20 mouse cellular contexts compared by ENCODE assay signal in genomic region chr11:80181021-80181749, GRCm38 (mm10). TPM values are rescaled to one million over a fixed set of nuclear protein-coding genes. Genes with fewer than 3 reads are reported as not detected.
DNase-seq lines count a peak whose midpoint lies in the region; ATAC-seq and TF ChIP-seq lines count a peak whose summit lies in the region.
"Had no signal": no experiment of that assay in that cellular context is flagged by ENCODE, and none has a peak within 500 bp of the region (broad histone marks: within the 10 kb centered on the region; RNA-seq: fewer than 3 reads in every experiment).

No protein-coding gene starts in this region.

- H3K4me3 ChIP-seq in intestine, postnatal 0 days (ENCODE audit: low read depth, low read length), result no peak overlapping the region
- H3K4me3 ChIP-seq in intestine, embryonic 16.5 days (ENCODE audit: low read length), result no peak overlapping the region
- no peak overlapping the region for H3K4me3 ChIP-seq in testis, adult 2 months (ENCODE audit: control insufficient read depth, low read depth, low read length)
- H3K4me3 ChIP-seq in MEL (ENCODE audit: control insufficient read depth in 1 of 2, insufficient read depth in 1 of 2, low read depth in 2 of 2, low read length in 2 of 2), result no peak overlapping the region
- H3K4me3 ChIP-seq: embryonic facial prominence, embryonic 12.5 days; lung, embryonic 15.5 days had no signal

- no peak for DNase-seq in testis, postnatal 14 days (ENCODE audit: low spot score)
- DNase-seq in MEL (ENCODE audit: low read depth, low spot score), result peak; percentile 70
- DNase-seq in embryo, embryonic 9.5 days (ENCODE audit: extremely low spot score), result no peak
- DNase-seq: adrenal gland, adult 2 months; cerebellum, adult 11 months; cerebellum, postnatal 36 days; forebrain, postnatal 0 days; kidney, adult 11 months; kidney, postnatal 36 days; midbrain, embryonic 14.5 days; retina, postnatal 1 day; right cerebral cortex, postnatal 4 days had no signal

- TF ChIP-seq RAD21 in MEL (IDR thresholded peaks at IDR 0.05; ENCODE audit: low read depth, low read length), result peak; percentile 43

- WGBS in intestine, postnatal 0 days, result 65% methylated on average over 5 of the region's 5 CpGs
- WGBS in intestine, embryonic 16.5 days, result 71% methylated on average over 5 of the region's 5 CpGs

- H3K27ac ChIP-seq in intestine, postnatal 0 days (ENCODE audit: low read depth, low read length), result no peak overlapping the region
- H3K27ac ChIP-seq in intestine, embryonic 16.5 days (ENCODE audit: low read length), result no peak overlapping the region
- peak overlapping the region; percentile 5; the same call in 1 of the 2 replicates for H3K27ac ChIP-seq in testis, adult 2 months (ENCODE audit: control insufficient read depth, insufficient read depth, low read depth, low read length)
- H3K27ac ChIP-seq in MEL (ENCODE audit: control insufficient read depth, low read depth, low read length), result no peak overlapping the region
- H3K27ac ChIP-seq: embryonic facial prominence, embryonic 12.5 days; hindbrain, embryonic 14.5 days; lung, embryonic 15.5 days; macrophage had no signal

- 0 out of 2 replicates have a peak, but pooled peaks cover 4% of the 10 kb centered on the region for H3K4me1 ChIP-seq in intestine, postnatal 0 days (replicated peaks; ENCODE audit: control insufficient read depth, insufficient read depth, low read length)
- peaks cover 5% of the 10 kb centered on the region; the same call in 1 of the 2 replicates for H3K4me1 ChIP-seq in intestine, embryonic 16.5 days (ENCODE audit: control insufficient read depth, insufficient read depth, low read length)
- peaks cover 7% of the 10 kb centered on the region for H3K4me1 ChIP-seq in testis, adult 2 months (ENCODE audit: control insufficient read depth, insufficient read depth, low read length)
- H3K4me1 ChIP-seq in MEL (ENCODE audit: control insufficient read depth in 1 of 2, insufficient read depth in 2 of 2, low read length in 2 of 2), result peaks cover 2 to 11% of the 10 kb centered on the region in 2 experiments; a peak in 3 of 4 replicates
- H3K4me1 ChIP-seq: embryonic facial prominence, embryonic 12.5 days; lung, embryonic 15.5 days had no signal

- TF ChIP-seq CTCF in intestine, postnatal 0 days (IDR thresholded peaks at IDR 0.05; ENCODE audit: low read depth), result peak; percentile 45
- no peak for TF ChIP-seq CTCF in testis, adult 2 months (IDR thresholded peaks at IDR 0.05; ENCODE audit: control insufficient read depth, insufficient read depth, insufficient replicate concordance, low read depth, low read length)
- peak in 2 of 3 experiments; percentile 37 to 55; a peak in 3 of 6 replicates for TF ChIP-seq CTCF in MEL (IDR thresholded peaks at IDR 0.05 in 2 of 3, conservative IDR thresholded peaks at IDR 0.05 in 1 of 3; ENCODE audit: control insufficient read depth in 1 of 3, insufficient read depth in 1 of 3, low read depth in 2 of 3, low read length in 3 of 3, poor library complexity in 1 of 3, severe bottlenecking in 1 of 3)

- TF ChIP-seq POLR2A in testis, adult 2 months (IDR thresholded peaks at IDR 0.05; ENCODE audit: control insufficient read depth, low read depth, low read length), result no peak
- no peak for TF ChIP-seq POLR2A in MEL (IDR thresholded peaks at IDR 0.05; ENCODE audit: control insufficient read depth in 1 of 2, insufficient read depth in 1 of 2, low read depth in 1 of 2, low read length in 2 of 2, poor library complexity in 1 of 2)

- no peaks in the 10 kb centered on the region for H3K36me3 ChIP-seq in intestine, postnatal 0 days (ENCODE audit: control insufficient read depth, insufficient read depth)
- H3K36me3 ChIP-seq in intestine, embryonic 16.5 days (ENCODE audit: control insufficient read depth, insufficient read depth, low read length), result no peaks in the 10 kb centered on the region
- H3K36me3 ChIP-seq in testis, adult 2 months (ENCODE audit: control insufficient read depth, insufficient read depth, low read length), result no peaks in the 10 kb centered on the region
- peaks cover 0 to 9% of the 10 kb centered on the region in 2 experiments; a peak in 2 of 4 replicates for H3K36me3 ChIP-seq in MEL (ENCODE audit: control insufficient read depth in 1 of 2, insufficient read depth in 2 of 2, low read length in 2 of 2)
- H3K36me3 ChIP-seq: embryonic facial prominence, embryonic 12.5 days; lung, embryonic 15.5 days had no signal

- ATAC-seq in intestine, postnatal 0 days, result no peak
- ATAC-seq in intestine, embryonic 16.5 days, result no peak
- no peak for ATAC-seq in megakaryocyte progenitor cell, adult 5-6 weeks (replicated peaks; ENCODE audit: poor library complexity)
- ATAC-seq: forebrain, postnatal 0 days had no signal

- no peak overlapping the region for H3K9ac ChIP-seq in intestine, postnatal 0 days (ENCODE audit: low read depth, low read length)
- H3K9ac ChIP-seq in intestine, embryonic 16.5 days (ENCODE audit: low read depth, low read length), result no peak overlapping the region
- H3K9ac ChIP-seq in MEL (ENCODE audit: control insufficient read depth, low read depth, low read length, poor library complexity, severe bottlenecking), result no peak overlapping the region
- H3K9ac ChIP-seq: embryonic facial prominence, embryonic 12.5 days; forebrain, postnatal 0 days; hindbrain, embryonic 14.5 days; lung, embryonic 15.5 days had no signal

- H3K79me2 ChIP-seq in MEL (ENCODE audit: control insufficient read depth, insufficient read depth, low read length, poor library complexity), result peaks cover 4% of the 10 kb centered on the region; the same call in 1 of the 2 replicates

- no peaks in the 10 kb centered on the region for H3K9me3 ChIP-seq in intestine, postnatal 0 days (ENCODE audit: control insufficient read depth)
- no peaks in the 10 kb centered on the region for H3K9me3 ChIP-seq in intestine, embryonic 16.5 days (ENCODE audit: control insufficient read depth, low read length)
- no peaks in the 10 kb centered on the region for H3K9me3 ChIP-seq in MEL (replicated peaks; ENCODE audit: insufficient read depth, low read length)
- H3K9me3 ChIP-seq: embryonic facial prominence, embryonic 12.5 days; lung, embryonic 15.5 days had no signal

- H3K4me2 ChIP-seq in intestine, postnatal 0 days (replicated peaks; ENCODE audit: low read depth), result no peak overlapping the region
- H3K4me2 ChIP-seq in intestine, embryonic 16.5 days (ENCODE audit: low read depth, low read length), result no peak overlapping the region
- H3K4me2 ChIP-seq: embryonic facial prominence, embryonic 12.5 days; hindbrain, embryonic 14.5 days; lung, embryonic 15.5 days had no signal

- no peaks in the 10 kb centered on the region for H3K27me3 ChIP-seq in intestine, postnatal 0 days (replicated peaks; ENCODE audit: control insufficient read depth, insufficient read depth, low read length)
- H3K27me3 ChIP-seq in intestine, embryonic 16.5 days (replicated peaks; ENCODE audit: control insufficient read depth, insufficient read depth, low read length), result no peaks in the 10 kb centered on the region
- no peaks in the 10 kb centered on the region for H3K27me3 ChIP-seq in testis, adult 2 months (ENCODE audit: control insufficient read depth, insufficient read depth, low read length)
- H3K27me3 ChIP-seq in MEL (ENCODE audit: control insufficient read depth in 1 of 2, insufficient read depth in 2 of 2, low read length in 2 of 2), result no peaks in the 10 kb centered on the region
- H3K27me3 ChIP-seq: embryonic facial prominence, embryonic 12.5 days; lung, embryonic 15.5 days had no signal

- no peak for TF ChIP-seq EP300 in MEL (IDR thresholded peaks at IDR 0.05; ENCODE audit: low read depth in 1 of 2, low read length in 2 of 2)

TF ChIP-seq in MEL, 35 proteins besides CTCF, POLR2A, EP300 and RAD21 (continues in another document):
- no peak for TF ChIP-seq POLR2AphosphoS5 (IDR thresholded peaks at IDR 0.05; ENCODE audit: borderline replicate concordance, low read depth, low read length)

RNA-seq across cellular contexts. Expression of gene Rnf135, which starts 2.5 kb away (rescaled TPM):
- 8.9 and 9.1 TPM in 2 replicates for polyA plus RNA-seq in intestine, postnatal 0 days (2015; fragmentation: Nextera tagmentation; extraction: Ambion mirVana)
- 11.7 and 11.8 TPM in 2 replicates for polyA plus RNA-seq in intestine, embryonic 16.5 days (2015; fragmentation: Nextera tagmentation; extraction: Ambion mirVana)
- polyA plus RNA-seq in testis, adult 2 months (2012; rRNA removed), result 3.8 and 3.9 TPM in 2 replicates
- total RNA-seq in MEL (2012; rRNA removed), result 4.1 and 5.2 TPM in 2 replicates
- 1 to 10 TPM in 1 of 2 experiments, not detected in 1; 8.0 TPM for polyA plus RNA-seq in MEL (2012; ENCODE audit: insufficient read depth in 1 of 2, insufficient read length in 2 of 2, low read depth in 1 of 2, low replicate concordance in 2 of 2, missing spikeins in 1 of 2)
- 4.5 and 7.9 TPM in 2 replicates for total RNA-seq in megakaryocyte progenitor cell, adult 5-6 weeks (2015)
- 4.8 and 6.5 TPM in 2 replicates for total RNA-seq in megakaryocyte progenitor cell, adult 5-6 weeks (2017)

RNA-seq across cellular contexts. Expression of gene Adap2, which starts 27.3 kb away (rescaled TPM):
- polyA plus RNA-seq in intestine, postnatal 0 days (2015; fragmentation: Nextera tagmentation; extraction: Ambion mirVana), result 11.7 and 11.9 TPM in 2 replicates
- polyA plus RNA-seq in intestine, embryonic 16.5 days (2015; fragmentation: Nextera tagmentation; extraction: Ambion mirVana), result 4.9 and 5.1 TPM in 2 replicates
- 0.86 and 0.96 TPM in 2 replicates for polyA plus RNA-seq in testis, adult 2 months (2012; rRNA removed)
- total RNA-seq in MEL (2012; rRNA removed), result not detected in 2 replicates
- polyA plus RNA-seq in MEL (2012; ENCODE audit: insufficient read depth in 1 of 2, insufficient read length in 2 of 2, low read depth in 1 of 2, low replicate concordance in 2 of 2, missing spikeins in 1 of 2), result not detected
- 0.07 and 0.17 TPM in 2 replicates for total RNA-seq in megakaryocyte progenitor cell, adult 5-6 weeks (2015)
- total RNA-seq in megakaryocyte progenitor cell, adult 5-6 weeks (2017), result 0.12 and 0.61 TPM in 2 replicates

RNA-seq across cellular contexts. Expression of gene Rhot1, which starts 27.6 kb away (rescaled TPM):
- polyA plus RNA-seq in intestine, postnatal 0 days (2015; fragmentation: Nextera tagmentation; extraction: Ambion mirVana), result 20.7 and 21.3 TPM in 2 replicates
- 36.8 and 38.0 TPM in 2 replicates for polyA plus RNA-seq in intestine, embryonic 16.5 days (2015; fragmentation: Nextera tagmentation; extraction: Ambion mirVana)
- polyA plus RNA-seq in testis, adult 2 months (2012; rRNA removed), result 30.3 and 35.5 TPM in 2 replicates
- total RNA-seq in MEL (2012; rRNA removed), result 39.8 and 43.7 TPM in 2 replicates
- polyA plus RNA-seq in MEL (2012; ENCODE audit: insufficient read depth in 1 of 2, insufficient read length in 2 of 2, low read depth in 1 of 2, low replicate concordance in 2 of 2, missing spikeins in 1 of 2), result 100 to 1,000 TPM in 1 of 2 experiments, 10 to 100 TPM in 1; 44.3 to 919 TPM
- total RNA-seq in megakaryocyte progenitor cell, adult 5-6 weeks (2015), result 64.7 and 66.6 TPM in 2 replicates
- 50.6 and 51.4 TPM in 2 replicates for total RNA-seq in megakaryocyte progenitor cell, adult 5-6 weeks (2017)

RNA-seq across cellular contexts. Expression of gene Tefm, which starts 39.2 kb away (rescaled TPM):
- 15.0 and 16.3 TPM in 2 replicates for polyA plus RNA-seq in intestine, postnatal 0 days (2015; fragmentation: Nextera tagmentation; extraction: Ambion mirVana)
- polyA plus RNA-seq in intestine, embryonic 16.5 days (2015; fragmentation: Nextera tagmentation; extraction: Ambion mirVana), result 28.8 and 33.1 TPM in 2 replicates
- 3.7 and 4.2 TPM in 2 replicates for polyA plus RNA-seq in testis, adult 2 months (2012; rRNA removed)
- total RNA-seq in MEL (2012; rRNA removed), result 30.0 and 33.9 TPM in 2 replicates
- 10 to 100 TPM in 1 of 2 experiments, not detected in 1; 23.6 TPM for polyA plus RNA-seq in MEL (2012; ENCODE audit: insufficient read depth in 1 of 2, insufficient read length in 2 of 2, low read depth in 1 of 2, low replicate concordance in 2 of 2, missing spikeins in 1 of 2)
- 26.8 and 28.9 TPM in 2 replicates for total RNA-seq in megakaryocyte progenitor cell, adult 5-6 weeks (2015)
- 21.1 and 27.3 TPM in 2 replicates for total RNA-seq in megakaryocyte progenitor cell, adult 5-6 weeks (2017)
